Mouse (Mus musculus) hindbrain, embryonic 16.5 days (tissue): ENCODE data around the gene Mtx1. TPM values are rescaled to one million over a fixed set of nuclear protein-coding genes. Genes with fewer than 3 reads are reported as not detected.

Source experiments
- ATAC-seq: fragments of 200-750 bp; cut with Nextera tagmentation; 2 replicates; pipeline ENCODE4 v1.8.0; 2017; ENCODE audit warnings: moderate TSS enrichment, moderate library complexity
- H3K27ac ChIP-seq: fragments of 300-500 bp; sonication (generic); 2 replicates; pipeline ENCODE4 v1.5.1; 2014; ENCODE audit warnings: low read depth, mild to moderate bottlenecking, control low read depth, low read length, moderate library complexity
- H3K27me3 ChIP-seq: fragments of 300-500 bp; sonication (generic); replicated peaks from 2 replicates; pipeline ENCODE4 v1.6.1; 2014; ENCODE audit warnings: low read length; ENCODE audit not compliant: control insufficient read depth, insufficient read depth
- H3K36me3 ChIP-seq: fragments of 300-500 bp; sonication (generic); 2 replicates; pipeline ENCODE4 v1.6.1; 2014; ENCODE audit warnings: mild to moderate bottlenecking, low read length, moderate library complexity, mixed read lengths; ENCODE audit not compliant: control insufficient read depth, insufficient read depth
- H3K4me1 ChIP-seq: fragments of 300-500 bp; sonication (generic); 2 replicates; pipeline ENCODE4 v1.6.1; 2014; ENCODE audit warnings: low read depth, low read length; ENCODE audit not compliant: control insufficient read depth, insufficient read depth
- H3K4me2 ChIP-seq: fragments of 300-500 bp; sonication (generic); 2 replicates; pipeline ENCODE4 v1.6.1; 2014; ENCODE audit warnings: mild to moderate bottlenecking, low read length, control low read depth, moderate library complexity
- H3K4me3 ChIP-seq: fragments of 300-500 bp; sonication (generic); 2 replicates; pipeline ENCODE4 v1.5.1; 2014; ENCODE audit warnings: mild to moderate bottlenecking, low read length, control low read depth, moderate library complexity
- H3K9ac ChIP-seq: fragments of 300-500 bp; sonication (generic); 2 replicates; pipeline ENCODE4 v1.6.1; 2014; ENCODE audit warnings: low read depth, mild to moderate bottlenecking, control low read depth, low read length, moderate library complexity
- H3K9me3 ChIP-seq: fragments of 300-500 bp; sonication (generic); 2 replicates; pipeline ENCODE4 v1.6.1; 2014; ENCODE audit warnings: mild to moderate bottlenecking, low read length, moderate library complexity; ENCODE audit not compliant: control insufficient read depth
- WGBS: fragments of 180-500 bp; shearing (Covaris S2); extraction: QIAGEN DNeasy Blood & Tissue Kit; methylation state at CpG from one replicate; pipeline ENCODE4 v1.1.7; 2014; 5-methylcytosine and 5-hydroxymethylcytosine counted together
- polyA plus RNA-seq: library from polyadenylated mRNA; unstranded; fragments of >200 nt; fragmentation: Nextera tagmentation; extraction: Ambion mirVana; gene quantifications from 2 replicates; pipeline ENCODE4 v1.2.1, GENCODE M21; 2015

The Mtx1 gene
- polyA plus RNA-seq, 1 experiment from 2014 or later: 166 TPM

DNA sequence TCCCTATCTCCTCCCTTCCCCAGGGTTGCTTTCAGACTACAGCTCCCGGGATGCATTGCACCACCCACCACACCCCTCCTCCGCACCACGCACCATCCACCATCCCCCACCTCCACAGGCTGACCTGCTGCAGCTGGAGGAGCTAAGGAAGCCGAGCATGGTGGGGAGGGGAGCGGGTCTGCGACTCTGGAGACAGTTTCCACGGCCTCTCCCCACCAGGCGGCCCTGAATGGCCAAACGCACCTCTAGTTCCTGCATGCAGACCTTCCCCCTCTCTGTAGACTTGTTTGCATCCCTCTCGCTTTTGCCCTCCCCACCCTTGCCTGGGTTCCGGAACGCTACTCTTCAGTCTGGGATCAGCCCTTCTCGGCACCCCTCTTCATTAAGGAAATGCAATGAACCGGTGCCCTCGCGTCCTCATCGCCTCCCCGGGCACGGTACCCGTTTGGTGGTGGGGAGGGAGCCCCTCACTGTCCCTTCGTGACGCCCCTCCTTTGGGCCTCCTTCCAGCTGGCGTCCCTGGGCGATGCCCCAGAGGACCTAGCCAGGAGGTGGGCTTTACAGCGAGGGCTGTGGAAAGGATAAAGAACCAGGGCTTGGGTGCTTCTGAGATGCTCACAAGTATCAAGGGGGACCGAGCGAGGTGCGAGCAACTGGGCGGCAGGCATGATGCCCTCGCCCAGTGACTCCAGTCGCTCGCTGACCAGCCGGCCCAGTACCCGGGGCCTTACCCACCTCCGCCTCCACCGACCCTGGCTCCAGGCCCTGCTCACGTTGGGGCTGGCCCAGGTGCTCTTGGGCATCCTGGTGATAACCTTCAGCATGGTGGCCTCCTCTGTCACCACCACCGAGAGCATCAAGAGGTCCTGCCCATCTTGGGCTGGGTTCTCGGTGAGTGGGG lies 43.6 kb downstream of the Mtx1 start, which contains the start of gene Fam189b:
Fam189b (plus strand) TSS at position 86 of the 901 bp plus-strand sequence.
- peak within 1 kb of the TSS; percentile 67 for H3K4me3 ChIP-seq
- H3K27ac ChIP-seq: peak within 1 kb of the TSS; percentile 87
- H3K4me2 ChIP-seq: peak within 1 kb of the TSS; percentile 91
- WGBS: 6% methylated on average over 36 of the region's 39 CpGs
- H3K9ac ChIP-seq: peak within 1 kb of the TSS; percentile 86
- peaks cover 24% of the 10 kb centered on the region for H3K4me1 ChIP-seq
- H3K27me3 ChIP-seq: no peaks in the 10 kb centered on the region
- H3K9me3 ChIP-seq: no peaks in the 10 kb centered on the region
- peaks cover 22% of the 10 kb centered on the region for H3K36me3 ChIP-seq
- peak; percentile 94 for ATAC-seq

DNA sequence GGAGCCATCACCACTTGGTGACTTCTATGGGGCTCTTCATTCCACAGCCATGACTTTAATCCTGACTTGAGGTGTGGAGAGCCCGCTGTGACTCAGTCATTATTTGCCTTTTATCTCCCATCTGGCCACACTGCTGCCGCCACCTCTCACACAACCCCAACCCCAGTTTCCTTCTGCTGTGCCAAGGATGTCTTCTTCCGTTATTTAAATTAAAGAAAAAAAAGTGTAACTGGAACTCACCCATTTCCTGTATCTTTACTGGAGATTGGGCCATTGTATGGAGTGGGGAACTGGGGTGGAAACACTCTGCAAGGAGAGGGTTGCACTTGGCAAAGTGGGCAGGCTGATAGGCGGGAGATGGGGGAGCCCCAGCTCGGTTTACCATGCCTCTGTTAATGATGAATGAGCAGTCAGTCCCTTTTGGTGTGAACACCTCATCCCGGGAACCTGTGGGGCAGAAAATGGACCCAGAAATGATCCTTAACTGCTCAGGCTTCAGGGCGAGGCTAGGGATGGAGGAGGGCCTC lies 44.3 kb downstream of the Mtx1 start:
- Histone ChIP-seq H3K9ac (no peak overlapping the region), H3K27me3 (no peaks in the 10 kb centered on the region), H3K4me1 (peaks cover 29% of the 10 kb centered on the region), H3K4me3 (peak overlapping the region; percentile 67), H3K27ac (peak overlapping the region; percentile 87; the same call in 1 of the 2 replicates), H3K9me3 (no peaks in the 10 kb centered on the region), H3K4me2 (peak overlapping the region; percentile 91), H3K36me3 (peaks cover 22% of the 10 kb centered on the region)
- ATAC-seq: peak; percentile 44; the same call in 1 of the 2 replicates
- 52% methylated on average over 7 of the region's 7 CpGs for WGBS

DNA sequence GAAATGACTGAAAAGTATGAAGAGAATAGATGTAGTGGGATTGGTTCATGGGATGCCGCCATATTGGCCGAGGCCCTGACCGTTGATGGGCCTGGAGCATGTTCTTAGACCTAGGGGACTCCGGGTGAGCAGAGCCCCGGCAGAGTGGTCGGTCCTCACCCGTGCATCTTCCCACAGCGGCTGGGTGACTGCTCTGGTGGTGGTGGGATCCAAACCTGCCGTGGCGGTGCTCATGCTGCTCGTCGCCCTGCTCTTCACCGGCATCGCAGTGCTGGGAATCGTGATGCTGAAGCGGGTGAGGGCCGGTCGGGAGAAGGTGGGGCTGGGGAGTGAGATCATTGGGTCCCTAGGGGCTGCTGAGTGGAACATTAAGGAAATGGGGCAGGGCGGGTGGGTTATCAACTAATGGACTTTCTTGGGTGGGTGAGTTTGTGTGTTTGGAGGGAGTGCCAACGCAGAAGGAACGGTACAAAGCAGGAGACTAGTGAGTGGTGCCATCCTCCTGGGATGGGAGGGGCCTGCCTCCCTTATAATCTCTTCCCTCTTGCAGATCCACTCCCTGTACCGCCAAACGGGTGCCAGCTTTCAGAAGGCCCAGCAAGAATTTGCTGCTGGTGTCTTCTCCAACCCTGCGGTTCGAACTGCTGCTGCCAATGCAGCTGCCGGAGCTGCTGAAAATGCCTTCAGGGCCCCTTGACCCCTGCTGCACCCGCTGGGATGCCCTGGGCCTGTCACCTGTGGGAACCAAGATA lies 45.0 kb downstream of the Mtx1 start:
- H3K27me3 ChIP-seq: no peaks in the 10 kb centered on the region
- no peak overlapping the region for H3K27ac ChIP-seq

DNA sequence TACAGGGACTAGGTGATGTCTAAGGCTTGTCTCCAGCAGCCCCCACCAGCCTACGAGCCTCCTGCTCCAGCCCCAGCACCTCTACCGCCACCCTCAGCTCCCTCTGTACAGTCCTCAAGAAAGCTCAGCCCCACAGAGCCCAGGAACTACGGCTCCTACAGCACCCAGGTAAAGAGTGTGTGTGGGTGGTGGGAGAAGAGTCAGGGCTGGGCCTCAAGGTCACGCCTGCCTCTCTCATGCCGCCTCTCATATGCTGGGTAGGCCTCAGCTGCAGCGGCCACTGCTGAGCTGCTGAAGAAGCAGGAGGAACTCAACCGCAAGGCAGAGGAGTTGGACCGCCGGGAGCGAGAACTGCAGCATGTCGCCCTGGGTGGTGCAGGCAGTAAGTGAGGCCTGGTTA lies 47.8 kb downstream of the Mtx1 start:
- Histone ChIP-seq H3K27ac (no peak overlapping the region), H3K9ac (no peak overlapping the region; the same call in 1 of the 2 replicates), H3K27me3 (no peaks in the 10 kb centered on the region), H3K9me3 (no peaks in the 10 kb centered on the region), H3K4me3 (no peak overlapping the region), H3K4me2 (no peak overlapping the region), H3K36me3 (peaks cover 38% of the 10 kb centered on the region), H3K4me1 (peaks cover 20% of the 10 kb centered on the region)
- WGBS: 92% methylated on average over 11 of the region's 11 CpGs
- no peak for ATAC-seq

More for the DNA sequence above, 45.0 kb downstream of the Mtx1 start:
- ATAC-seq: no peak
- peaks cover 29% of the 10 kb centered on the region for H3K4me1 ChIP-seq
- no peak overlapping the region for H3K4me3 ChIP-seq
- no peak overlapping the region for H3K4me2 ChIP-seq
- no peaks in the 10 kb centered on the region for H3K9me3 ChIP-seq
- H3K9ac ChIP-seq: no peak overlapping the region
- peaks cover 22% of the 10 kb centered on the region for H3K36me3 ChIP-seq
- 96% methylated on average over 26 of the region's 27 CpGs for WGBS

DNA sequence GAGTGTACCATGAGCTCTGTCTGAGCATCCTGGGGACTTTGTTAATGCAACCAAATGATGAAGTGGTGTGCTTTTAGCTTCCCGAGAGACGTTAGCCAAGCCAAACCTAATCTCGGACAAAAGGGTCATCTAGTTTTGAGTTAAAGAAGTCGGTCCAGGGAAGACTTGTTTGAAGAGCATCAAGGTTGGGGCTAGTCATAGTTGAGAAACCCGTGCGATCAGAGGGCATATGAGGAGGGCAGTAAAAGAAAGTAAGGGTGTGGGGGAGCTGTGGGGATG lies 48.8 kb downstream of the Mtx1 start:
- 4% methylated on average over 6 of the region's 6 CpGs for WGBS
- Histone ChIP-seq H3K9me3 (no peaks in the 10 kb centered on the region), H3K4me2 (peak overlapping the region; percentile 90), H3K27me3 (no peaks in the 10 kb centered on the region), H3K9ac (peak overlapping the region; percentile 86), H3K27ac (peak overlapping the region; percentile 81), H3K4me3 (peak overlapping the region; percentile 78), H3K36me3 (peaks cover 46% of the 10 kb centered on the region), H3K4me1 (peaks cover 14% of the 10 kb centered on the region)
- ATAC-seq: no peak

DNA sequence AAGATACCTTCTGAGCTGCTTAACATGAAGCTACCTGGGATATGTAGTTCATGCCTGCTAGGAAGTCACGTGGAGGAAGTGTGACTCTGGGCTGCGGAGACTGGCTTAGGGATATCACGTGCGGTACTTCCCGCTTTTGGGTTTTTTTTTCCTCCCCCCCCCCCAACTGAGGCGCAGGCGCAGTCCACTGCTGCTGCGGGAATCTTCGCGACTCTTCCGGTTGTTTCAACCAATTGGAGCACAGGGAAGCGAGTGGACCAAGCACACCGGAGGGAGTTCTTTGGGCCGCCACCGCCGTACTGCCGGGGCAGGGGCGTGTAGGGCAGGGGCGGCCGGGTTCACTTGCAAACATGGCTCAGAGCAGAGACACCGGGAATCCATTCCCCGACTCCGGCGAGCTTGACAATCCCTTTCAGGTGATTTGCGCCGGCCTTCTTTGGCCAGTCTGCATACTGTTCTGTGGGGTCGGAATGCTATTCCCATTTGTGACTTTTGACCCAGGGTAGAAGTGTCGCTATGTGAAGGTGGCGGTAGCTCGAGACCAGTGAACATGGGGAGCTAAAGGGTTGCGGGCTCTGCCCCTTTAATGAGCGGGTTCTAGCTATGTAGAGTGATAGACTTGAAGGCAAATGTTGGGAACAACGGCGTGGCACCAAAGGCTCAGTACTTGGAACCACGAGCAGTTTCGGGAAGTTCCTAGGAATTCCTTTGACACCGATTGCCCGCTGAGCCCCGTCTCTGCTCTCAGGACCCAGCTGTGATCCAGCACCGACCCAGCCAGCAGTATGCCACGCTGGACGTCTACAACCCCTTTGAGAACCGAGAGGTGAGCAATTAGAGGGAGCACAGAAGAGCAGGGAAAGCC lies 49.4 kb downstream of the Mtx1 start, which contains the start of gene Scamp3:
Scamp3 (plus strand) TSS at position 232 of the 865 bp plus-strand sequence.
- Histone ChIP-seq H3K9me3 (no peaks in the 10 kb centered on the region), H3K9ac (peak within 1 kb of the TSS; percentile 86), H3K4me1 (peaks cover 14% of the 10 kb centered on the region), H3K4me3 (peak within 1 kb of the TSS; percentile 78), H3K36me3 (peaks cover 48% of the 10 kb centered on the region), H3K27ac (peak within 1 kb of the TSS; percentile 81), H3K4me2 (peak within 1 kb of the TSS; percentile 90), H3K27me3 (no peaks in the 10 kb centered on the region)
- 0% methylated on average over 43 of the region's 43 CpGs for WGBS
- ATAC-seq: peak; percentile 97

DNA sequence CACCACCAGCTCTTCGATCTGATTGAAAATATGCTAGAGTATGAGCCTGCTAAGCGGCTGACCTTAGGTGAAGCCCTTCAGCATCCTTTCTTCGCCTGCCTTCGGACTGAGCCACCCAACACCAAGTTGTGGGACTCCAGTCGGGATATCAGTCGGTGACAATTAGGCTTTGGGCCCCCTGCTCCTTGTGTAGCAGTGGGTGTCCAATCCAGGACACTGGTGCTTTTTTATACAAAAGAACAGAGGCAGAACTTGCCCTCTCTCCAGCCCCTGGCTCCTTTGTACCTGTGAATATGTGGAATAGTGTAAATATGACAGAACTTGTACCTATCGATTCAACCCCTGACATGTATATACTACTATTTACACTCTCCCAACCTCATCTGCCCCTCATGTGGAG lies 50.5 kb downstream of the Mtx1 start:
- Histone ChIP-seq H3K4me2 (no peak overlapping the region), H3K27ac (no peak overlapping the region), H3K4me3 (no peak overlapping the region), H3K9me3 (no peaks in the 10 kb centered on the region), H3K9ac (no peak overlapping the region), H3K4me1 (peaks cover 14% of the 10 kb centered on the region), H3K27me3 (no peaks in the 10 kb centered on the region), H3K36me3 (peaks cover 49% of the 10 kb centered on the region)
- 79% methylated on average over 7 of the region's 7 CpGs for WGBS
- no peak for ATAC-seq

DNA sequence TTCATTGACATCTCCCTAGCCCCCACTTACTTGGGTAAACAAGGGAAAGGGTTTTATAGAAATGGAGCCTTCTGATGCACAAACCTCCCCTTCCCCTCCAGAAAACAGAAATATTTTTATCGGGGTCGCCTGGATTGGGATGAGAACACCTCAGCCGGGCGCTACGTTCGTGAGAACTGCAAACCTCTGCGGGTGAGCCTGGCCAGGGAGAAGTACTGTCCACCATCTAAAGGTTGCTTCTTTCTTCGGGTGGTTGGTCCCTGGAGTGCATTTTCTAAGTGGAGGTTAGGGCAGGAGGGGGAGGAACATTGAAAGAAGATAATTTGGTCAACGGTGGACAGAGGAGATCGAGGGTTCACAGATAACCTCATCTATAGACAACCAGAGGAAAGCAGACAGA lies 51.3 kb downstream of the Mtx1 start:
- H3K27me3 ChIP-seq: no peaks in the 10 kb centered on the region
- H3K4me2 ChIP-seq: no peak overlapping the region
- no peak overlapping the region for H3K27ac ChIP-seq
- no peak overlapping the region for H3K4me3 ChIP-seq
- 93% methylated on average over 10 of the region's 10 CpGs for WGBS
- peaks cover 46% of the 10 kb centered on the region for H3K36me3 ChIP-seq
- no peak for ATAC-seq
- no peak overlapping the region for H3K9ac ChIP-seq
- H3K4me1 ChIP-seq: peaks cover 14% of the 10 kb centered on the region
- H3K9me3 ChIP-seq: no peaks in the 10 kb centered on the region
